Comparison of ENCODE assay signal across 28 mouse cellular contexts in genomic region chr2:134831861-134832260, GRCm38 (mm10). TPM values are rescaled to one million over a fixed set of nuclear protein-coding genes. Genes with fewer than 3 reads are reported as not detected.
DNase-seq lines count a peak whose midpoint lies in the region; ATAC-seq and TF ChIP-seq lines count a peak whose summit lies in the region.
"Had no signal": no experiment of that assay in that cellular context is flagged by ENCODE, and none has a peak within 500 bp of the region (broad histone marks: within the 10 kb centered on the region; RNA-seq: fewer than 3 reads in every experiment).

No protein-coding gene starts in this region.

- no peak overlapping the region for H3K9ac ChIP-seq in liver, embryonic 11.5 days (ENCODE audit: low read depth, low read length)
- no peak overlapping the region for H3K9ac ChIP-seq in liver, postnatal 0 days (replicated peaks)
- H3K9ac ChIP-seq in kidney, embryonic 15.5 days = no peak overlapping the region
- H3K9ac ChIP-seq in stomach, postnatal 0 days (ENCODE audit: low read length) = no peak overlapping the region
- H3K9ac ChIP-seq: forebrain, embryonic 13.5 days; hindbrain, embryonic 12.5 days; midbrain, embryonic 13.5 days had no signal

- no peak overlapping the region for H3K4me2 ChIP-seq in liver, embryonic 11.5 days
- H3K4me2 ChIP-seq in liver, postnatal 0 days (ENCODE audit: low read depth, low read length) = no peak overlapping the region
- H3K4me2 ChIP-seq in kidney, embryonic 15.5 days = no peak overlapping the region
- no peak overlapping the region for H3K4me2 ChIP-seq in stomach, postnatal 0 days (replicated peaks; ENCODE audit: low read depth)
- H3K4me2 ChIP-seq: forebrain, embryonic 13.5 days; heart, embryonic 11.5 days; hindbrain, embryonic 12.5 days; midbrain, embryonic 13.5 days had no signal

- no peaks in the 10 kb centered on the region for H3K27me3 ChIP-seq in liver, embryonic 11.5 days (replicated peaks; ENCODE audit: control insufficient read depth, insufficient read depth, low read length)
- H3K27me3 ChIP-seq in liver, postnatal 0 days (ENCODE audit: insufficient read depth, low read length) = no peaks in the 10 kb centered on the region
- H3K27me3 ChIP-seq in kidney, embryonic 15.5 days = no peaks in the 10 kb centered on the region
- H3K27me3 ChIP-seq in stomach, postnatal 0 days (ENCODE audit: control insufficient read depth, insufficient read depth, low read length) = no peaks in the 10 kb centered on the region
- H3K27me3 ChIP-seq: CH12.LX; forebrain, embryonic 13.5 days; hindbrain, embryonic 12.5 days; midbrain, embryonic 13.5 days had no signal

- no peak for TF ChIP-seq EP300 in liver, postnatal 0 days (IDR thresholded peaks at IDR 0.05; ENCODE audit: low read depth)
- TF ChIP-seq EP300 in stomach, postnatal 0 days (optimal IDR thresholded peaks at IDR 0.05) = no peak

- WGBS in liver, embryonic 11.5 days = 81% methylated on average over 7 of the region's 7 CpGs
- WGBS in liver, postnatal 0 days (ENCODE audit: insufficient replicate concordance) = 74% methylated on average over 7 of the region's 7 CpGs
- WGBS in kidney, embryonic 15.5 days = 67% methylated on average over 7 of the region's 7 CpGs
- WGBS in stomach, postnatal 0 days = 92% methylated on average over 7 of the region's 7 CpGs

- no peak overlapping the region for H3K4me3 ChIP-seq in liver, embryonic 11.5 days (ENCODE audit: low read depth, low read length)
- H3K4me3 ChIP-seq in liver, postnatal 0 days (ENCODE audit: low read depth, low read length) = no peak overlapping the region
- H3K4me3 ChIP-seq in kidney, embryonic 15.5 days (replicated peaks) = no peak overlapping the region
- H3K4me3 ChIP-seq in stomach, postnatal 0 days (ENCODE audit: low read depth, low read length) = no peak overlapping the region
- H3K4me3 ChIP-seq: forebrain, embryonic 13.5 days; gastrocnemius, adult 2 months; hindbrain, embryonic 12.5 days; midbrain, embryonic 13.5 days had no signal

- DNase-seq in frontal cortex, postnatal 25 days (ENCODE audit: low spot score in 2 of 2) = no peak
- no peak for DNase-seq in liver, embryonic 11.5 days (ENCODE audit: low spot score)
- DNase-seq in liver, postnatal 0 days = no peak
- DNase-seq in kidney, postnatal 36 days = peak; percentile 30 to 47
- no peak for DNase-seq in stomach, postnatal 0 days (ENCODE audit: low spot score)
- DNase-seq in cerebellum, postnatal 36 days = no peak
- DNase-seq: adrenal gland, adult 2 months; adrenal gland, postnatal 36 days; cerebellum, adult 2 months; cerebellum, postnatal 14 days; gastrocnemius, adult 2 months; gastrocnemius, postnatal 36 days; heart, adult 18-20 months; heart, postnatal 36 days; left cerebral cortex, postnatal 4 days; lung, adult 2 months; lung, postnatal 10 days; thymus, postnatal 14 days had no signal

- no peak overlapping the region for H3K27ac ChIP-seq in liver, embryonic 11.5 days (ENCODE audit: low read depth, low read length)
- H3K27ac ChIP-seq in liver, postnatal 0 days (ENCODE audit: low read depth) = no peak overlapping the region
- H3K27ac ChIP-seq in kidney, embryonic 15.5 days = 0 out of 2 replicates have a peak overlapping the region, but pooled peaks have one; percentile 10
- H3K27ac ChIP-seq in stomach, postnatal 0 days (replicated peaks) = no peak overlapping the region
- H3K27ac ChIP-seq: forebrain, embryonic 13.5 days; gastrocnemius, adult 2 months; hindbrain, embryonic 12.5 days; macrophage; midbrain, embryonic 13.5 days had no signal

- ATAC-seq in frontal cortex, adult (ENCODE audit: low TSS enrichment) = 0 out of 2 replicates have a peak, but pooled peaks have one; percentile 29
- ATAC-seq in liver, embryonic 11.5 days (replicated peaks; ENCODE audit: low FRiP score) = 0 out of 2 replicates have a peak, but pooled peaks have one; percentile 16
- no peak for ATAC-seq in liver, postnatal 0 days
- ATAC-seq in kidney, embryonic 15.5 days (replicated peaks; ENCODE audit: low FRiP score) = peak; percentile 86
- ATAC-seq in stomach, postnatal 0 days (ENCODE audit: low FRiP score, low TSS enrichment) = no peak
- ATAC-seq: activated CD4-positive, CD25-positive, alpha-beta regulatory T cell, adult 4 months; forebrain, embryonic 13.5 days; intestine, postnatal 0 days; midbrain, embryonic 13.5 days had no signal

- no peaks in the 10 kb centered on the region for H3K4me1 ChIP-seq in liver, embryonic 11.5 days (replicated peaks; ENCODE audit: control insufficient read depth, insufficient read depth, low read length)
- H3K4me1 ChIP-seq in liver, postnatal 0 days (ENCODE audit: insufficient read depth) = peaks cover 2% of the 10 kb centered on the region; the same call in 1 of the 2 replicates
- peaks cover 16% of the 10 kb centered on the region; the same call in 1 of the 2 replicates for H3K4me1 ChIP-seq in kidney, embryonic 15.5 days
- no peaks in the 10 kb centered on the region for H3K4me1 ChIP-seq in stomach, postnatal 0 days (replicated peaks; ENCODE audit: control insufficient read depth, insufficient read depth)
- H3K4me1 ChIP-seq: hindbrain, embryonic 12.5 days had no signal

- no peaks in the 10 kb centered on the region for H3K9me3 ChIP-seq in liver, embryonic 11.5 days (ENCODE audit: control insufficient read depth, low read length)
- H3K9me3 ChIP-seq in liver, postnatal 0 days (ENCODE audit: low read length) = no peaks in the 10 kb centered on the region
- no peaks in the 10 kb centered on the region for H3K9me3 ChIP-seq in kidney, embryonic 15.5 days (replicated peaks)
- no peaks in the 10 kb centered on the region for H3K9me3 ChIP-seq in stomach, postnatal 0 days (ENCODE audit: control insufficient read depth, low read length)
- H3K9me3 ChIP-seq: forebrain, embryonic 13.5 days; hindbrain, embryonic 12.5 days; midbrain, embryonic 13.5 days had no signal

- no peaks in the 10 kb centered on the region for H3K36me3 ChIP-seq in liver, embryonic 11.5 days (ENCODE audit: control insufficient read depth, insufficient read depth, low read length)
- H3K36me3 ChIP-seq in liver, postnatal 0 days (replicated peaks; ENCODE audit: insufficient read depth, low read length) = no peaks in the 10 kb centered on the region
- H3K36me3 ChIP-seq in kidney, embryonic 15.5 days = no peaks in the 10 kb centered on the region
- no peaks in the 10 kb centered on the region for H3K36me3 ChIP-seq in stomach, postnatal 0 days (ENCODE audit: control insufficient read depth, insufficient read depth, low read length)
- H3K36me3 ChIP-seq: hindbrain, embryonic 12.5 days; midbrain, embryonic 13.5 days had no signal

- TF ChIP-seq CTCF in liver, postnatal 0 days (IDR thresholded peaks at IDR 0.05; ENCODE audit: low read depth) = no peak
- no peak for TF ChIP-seq CTCF in stomach, postnatal 0 days (IDR thresholded peaks at IDR 0.05; ENCODE audit: low read depth)

RNA-seq across cellular contexts. Expression of gene Plcb1, which starts 46.0 kb away (rescaled TPM):
- polyA plus RNA-seq in liver, embryonic 11.5 days (2014; fragmentation: Nextera tagmentation; extraction: Ambion mirVana) = 5.6 and 7.9 TPM in 2 replicates
- polyA plus RNA-seq in liver, postnatal 0 days (2015; fragmentation: Nextera tagmentation; extraction: Ambion mirVana) = 6.6 and 7.9 TPM in 2 replicates
- polyA plus RNA-seq in kidney, embryonic 15.5 days (2015; fragmentation: Nextera tagmentation; extraction: Ambion mirVana) = 29.5 and 30.1 TPM in 2 replicates
- 6.9 and 7.0 TPM in 2 replicates for polyA plus RNA-seq in stomach, postnatal 0 days (2015; fragmentation: Nextera tagmentation; extraction: Ambion mirVana)
- polyA plus RNA-seq: activated CD4-positive, CD25-positive, alpha-beta regulatory T cell, adult 4 months had no signal

Comparison
In these comparisons a context has a peak if more than half of its experiments do, and no peak if none do; other contexts are left out.
1. ATAC-seq: peak in frontal cortex, adult (single experiment), liver, embryonic 11.5 days (single experiment) and kidney, embryonic 15.5 days (single experiment); none in liver, postnatal 0 days (single experiment) and stomach, postnatal 0 days (single experiment).
2. DNase-seq: peak in kidney, postnatal 36 days (2 of 2); none in frontal cortex, postnatal 25 days (0 of 2), liver, embryonic 11.5 days (single experiment), liver, postnatal 0 days (single experiment), stomach, postnatal 0 days (single experiment) and cerebellum, postnatal 36 days (0 of 2).